Mouse (Mus musculus) heart, postnatal 0 days (tissue): Measurements from ENCODE around the gene Agap2. TPM values are rescaled to one million over a fixed set of nuclear protein-coding genes. Genes with fewer than 3 reads are reported as not detected.

Experiments used
- ATAC-seq: fragments of 200-750 bp; cut with Nextera tagmentation; 2 replicates; pipeline ENCODE4 v1.8.0; 2017; ENCODE audit warnings: low read depth, moderate number of reproducible peaks, moderate library complexity; ENCODE audit not compliant: insufficient read depth
- DNase-seq: peaks from one replicate; pipeline ENCODE4 v3.0.0-alpha.2; 2016; ENCODE audit warnings: low spot score
- H3K27ac ChIP-seq: fragments of 300-500 bp; sonication (generic); 2 replicates; pipeline ENCODE4 v1.5.1; 2014; ENCODE audit warnings: low read depth, mild to moderate bottlenecking
- H3K27me3 ChIP-seq: fragments of 300-500 bp; sonication (generic); 2 replicates; pipeline ENCODE4 v1.6.1; 2014; ENCODE audit warnings: low read length, mixed read lengths; ENCODE audit not compliant: control insufficient read depth, insufficient read depth
- H3K36me3 ChIP-seq: fragments of 300-500 bp; sonication (generic); replicated peaks from 2 replicates; pipeline ENCODE4 v1.6.1; 2014; ENCODE audit warnings: low read length, mixed read lengths; ENCODE audit not compliant: control insufficient read depth, insufficient read depth
- H3K4me1 ChIP-seq: fragments of 300-500 bp; sonication (generic); 2 replicates; pipeline ENCODE4 v1.6.1; 2014; ENCODE audit warnings: antibody characterized with exemption; ENCODE audit not compliant: control insufficient read depth, insufficient read depth
- H3K4me2 ChIP-seq: fragments of 300-500 bp; sonication (generic); 2 replicates; pipeline ENCODE4 v1.6.1; 2014; ENCODE audit warnings: low read depth, mild to moderate bottlenecking, low read length, moderate library complexity
- H3K4me3 ChIP-seq: fragments of 300-500 bp; sonication (generic); 2 replicates; pipeline ENCODE4 v1.5.1; 2014; ENCODE audit warnings: low read depth, low read length
- H3K9ac ChIP-seq: fragments of 300-500 bp; sonication (generic); replicated peaks from 2 replicates; pipeline ENCODE4 v1.6.1; 2014; ENCODE audit warnings: low read depth, low read length, mixed read lengths
- H3K9me3 ChIP-seq: fragments of 300-500 bp; sonication (generic); replicated peaks from 2 replicates; pipeline ENCODE4 v1.6.1; 2016; ENCODE audit warnings: low read length; ENCODE audit not compliant: control insufficient read depth
- CTCF ChIP-seq: IDR thresholded peaks from 2 replicates; pipeline ENCODE4 v1.5.1; 2016; ENCODE audit warnings: antibody characterized with exemption, control low read depth, low read depth
- EP300 ChIP-seq: IDR thresholded peaks from 2 replicates; pipeline ENCODE4 v1.6.1; 2016; ENCODE audit warnings: antibody characterized with exemption, low read depth
- WGBS: fragments of 180-500 bp; shearing (Covaris S2); extraction: QIAGEN DNeasy Blood & Tissue Kit; methylation state at CpG from one replicate; pipeline ENCODE4 v1.1.7; 2014; 5-methylcytosine and 5-hydroxymethylcytosine counted together
- polyA plus RNA-seq: library from polyadenylated mRNA; unstranded; fragments of >200 nt; fragmentation: Nextera tagmentation; extraction: Ambion mirVana; gene quantifications from 2 replicates; pipeline ENCODE4 v1.2.1, GENCODE M21; 2015
- total RNA-seq: library from RNA; depleted of rRNA; stranded (reverse); fragments of >200 nt; gene quantifications from 2 replicates; pipeline ENCODE4 v1.2.3, GENCODE M21; 2014; ENCODE audit warnings: low replicate concordance

Agap2 gene
- total and polyA plus RNA-seq, 2 experiments from 2014 or later = 0.15 to 1.7 TPM

- Histone ChIP-seq H3K4me3 (no peak overlapping the region), H3K4me2 (no peak overlapping the region), H3K9me3 (no peaks in the 10 kb centered on the region), H3K9ac (no peak overlapping the region), H3K4me1 (no peaks in the 10 kb centered on the region), H3K27me3 (no peaks in the 10 kb centered on the region), H3K36me3 (peaks cover 38% of the 10 kb centered on the region), H3K27ac (no peak overlapping the region)
- 89% methylated on average over 14 of the region's 15 CpGs for WGBS
- no peak for TF ChIP-seq EP300
- TF ChIP-seq CTCF = no peak
- ATAC-seq (no peak; the same call in 1 of the 2 replicates), DNase-seq (no peak)
These were observed 24.8 kb downstream of the Agap2 start for GRCm38 (mm10) chr10:127099868-127100267.

DNA sequence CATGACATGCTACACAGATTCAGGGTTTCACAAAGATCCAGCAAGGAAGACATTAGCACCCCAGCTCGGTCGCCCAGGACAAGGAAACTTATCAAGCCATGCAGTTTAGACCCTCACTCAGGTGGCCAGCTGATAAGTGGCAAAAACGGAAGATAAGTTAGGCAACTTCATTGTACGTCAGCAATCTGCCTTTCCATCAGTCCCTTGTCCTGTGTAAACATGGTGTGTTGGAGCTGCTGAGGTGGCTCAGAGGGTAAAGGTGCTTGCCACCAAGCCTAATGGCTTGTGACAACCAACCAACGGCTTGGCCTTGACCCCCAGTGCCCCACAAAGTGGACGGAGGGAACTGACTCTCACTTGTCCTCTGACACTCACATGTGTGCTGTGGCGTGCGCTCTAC, 25.3 kb downstream of the Agap2 start:
- Histone ChIP-seq H3K27me3 (no peaks in the 10 kb centered on the region), H3K9me3 (no peaks in the 10 kb centered on the region), H3K9ac (no peak overlapping the region), H3K4me3 (no peak overlapping the region), H3K4me2 (no peak overlapping the region), H3K27ac (no peak overlapping the region), H3K36me3 (peaks cover 38% of the 10 kb centered on the region), H3K4me1 (no peaks in the 10 kb centered on the region)
- 72% methylated on average over 8 of the region's 8 CpGs for WGBS
- TF ChIP-seq CTCF (no peak), EP300 (no peak)
- DNase-seq = no peak
- ATAC-seq = no peak

DNA sequence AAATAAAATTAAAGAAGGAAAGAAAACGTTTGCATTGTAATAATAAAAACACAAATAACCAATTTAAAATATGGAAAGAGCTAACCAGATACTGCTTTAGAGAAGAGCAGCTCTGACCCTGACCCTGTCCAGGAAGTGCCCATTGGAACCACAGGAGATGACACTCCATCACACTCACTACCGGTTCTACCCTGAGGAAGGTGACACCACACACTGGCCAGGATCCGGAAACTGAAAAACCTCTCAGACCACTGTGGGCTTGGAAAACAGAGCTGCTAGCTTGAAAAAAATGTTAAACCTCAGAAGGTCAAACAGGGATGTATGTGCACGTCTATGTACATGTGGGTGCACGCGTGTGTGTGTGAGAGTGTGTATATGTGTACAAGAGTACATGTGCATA, 26.1 kb downstream of the Agap2 start:
- DNase-seq (no peak), ATAC-seq (no peak)
- Histone ChIP-seq H3K4me1 (no peaks in the 10 kb centered on the region), H3K27ac (no peak overlapping the region), H3K27me3 (no peaks in the 10 kb centered on the region), H3K9ac (no peak overlapping the region), H3K9me3 (no peaks in the 10 kb centered on the region), H3K4me2 (no peak overlapping the region), H3K4me3 (no peak overlapping the region), H3K36me3 (peaks cover 39% of the 10 kb centered on the region)
- no peak for TF ChIP-seq EP300
- WGBS = 82% methylated on average over 6 of the region's 6 CpGs

GRCm38 (mm10) chr10:127103631-127104030, 28.5 kb downstream of the Agap2 start:
- 62% methylated on average over 7 of the region's 7 CpGs for WGBS
- DNase-seq (no peak), ATAC-seq (no peak)
- Histone ChIP-seq H3K27me3 (no peaks in the 10 kb centered on the region), H3K9me3 (no peaks in the 10 kb centered on the region), H3K4me3 (no peak overlapping the region), H3K36me3 (peaks cover 25% of the 10 kb centered on the region), H3K9ac (no peak overlapping the region), H3K4me2 (no peak overlapping the region), H3K27ac (no peak overlapping the region), H3K4me1 (no peaks in the 10 kb centered on the region)
- TF ChIP-seq EP300 (no peak), CTCF (no peak)

- DNase-seq (no peak), ATAC-seq (no peak)
- WGBS = 80% methylated on average over 16 of the region's 16 CpGs
- no peak overlapping the region for H3K27ac ChIP-seq
- no peak overlapping the region for H3K9ac ChIP-seq
- no peaks in the 10 kb centered on the region for H3K4me1 ChIP-seq
- peaks cover 16% of the 10 kb centered on the region; the same call in 1 of the 2 replicates for H3K36me3 ChIP-seq
- no peak overlapping the region for H3K4me2 ChIP-seq
- no peak for TF ChIP-seq EP300
- no peak for TF ChIP-seq CTCF
- H3K4me3 ChIP-seq = no peak overlapping the region
- no peaks in the 10 kb centered on the region for H3K9me3 ChIP-seq
- H3K27me3 ChIP-seq = no peaks in the 10 kb centered on the region
These were observed 32.6 kb downstream of the Agap2 start for GRCm38 (mm10) chr10:127107563-127108261.

DNA sequence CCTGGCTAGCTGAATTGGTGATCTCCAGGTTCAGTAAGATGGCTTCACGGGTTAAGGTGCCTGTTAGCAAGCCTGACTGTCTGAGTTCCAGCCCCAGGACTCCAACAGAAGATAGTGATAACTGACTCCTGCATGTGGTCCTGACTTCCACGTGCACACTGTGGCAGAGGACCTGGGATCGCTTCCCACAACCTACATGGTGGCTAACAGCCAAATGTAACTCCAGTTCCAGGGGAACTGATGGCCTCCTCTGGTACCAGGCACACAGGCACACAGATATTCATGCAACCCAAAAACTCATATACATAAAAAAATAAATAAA, 33.1 kb downstream of the Agap2 start:
- H3K27me3 ChIP-seq = no peaks in the 10 kb centered on the region
- 54% methylated on average over 3 of the region's 3 CpGs for WGBS
- H3K36me3 ChIP-seq = peaks cover 21% of the 10 kb centered on the region; the same call in 1 of the 2 replicates
- ATAC-seq (no peak), DNase-seq (no peak)
- H3K4me2 ChIP-seq = no peak overlapping the region
- no peak overlapping the region for H3K9ac ChIP-seq
- no peak overlapping the region for H3K27ac ChIP-seq
- H3K9me3 ChIP-seq = no peaks in the 10 kb centered on the region
- no peaks in the 10 kb centered on the region for H3K4me1 ChIP-seq
- no peak overlapping the region for H3K4me3 ChIP-seq
- TF ChIP-seq EP300 (no peak), CTCF (no peak)
